Mouse (Mus musculus): ENCODE results near the gene Olfr1392. TPM values are rescaled to one million over a fixed set of nuclear protein-coding genes. Genes with fewer than 3 reads are reported as not detected.

Olfr1392 gene
- total and polyA plus RNA-seq, 2 experiments, result 0.09 TPM; not detected in 1

DNA sequence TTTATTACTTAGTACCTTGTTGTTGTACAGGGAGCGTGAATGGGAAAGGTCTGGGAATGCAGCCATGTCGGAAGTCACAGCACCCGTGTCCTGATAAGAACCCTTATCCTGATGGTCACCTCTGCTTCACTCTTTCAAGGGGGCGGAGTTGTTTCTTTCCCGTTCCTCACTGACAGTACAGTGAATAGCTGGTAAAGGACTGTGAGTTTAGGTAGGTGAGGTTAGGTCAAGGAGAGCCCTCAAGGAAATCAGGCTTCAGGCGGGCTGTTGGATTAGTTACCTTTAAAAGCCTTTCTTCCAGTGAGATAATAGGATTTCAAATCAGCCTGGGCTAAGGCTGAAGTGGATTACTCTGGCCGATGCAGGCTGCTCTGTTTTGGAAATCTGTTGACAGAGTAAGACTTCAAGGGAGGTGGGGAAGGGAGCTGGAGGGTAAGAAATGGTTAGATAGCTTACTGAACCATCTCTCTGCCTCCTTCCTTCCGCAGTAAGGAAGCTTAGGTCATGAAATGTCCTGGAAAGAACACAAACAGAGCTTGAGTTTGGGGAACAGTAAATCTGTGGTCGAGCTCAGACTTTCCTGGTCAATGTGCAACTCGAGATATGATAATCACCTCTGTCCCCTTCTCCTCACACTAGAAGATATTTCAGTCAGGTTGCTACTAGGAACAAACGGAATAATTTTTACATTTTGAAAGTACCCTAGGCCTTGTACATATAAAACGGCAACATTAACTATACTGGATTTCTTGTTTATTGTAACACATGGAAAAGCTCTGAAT is 39.3 kb upstream of the Olfr1392 start:
- peak; percentile 91 for DNase-seq (ENCODE audit: extremely low read depth, low read depth, low spot score)
- H3K4me1 ChIP-seq (ENCODE audit: control insufficient read depth, insufficient read depth, low read length), result peaks cover 32% of the 10 kb centered on the region
- H3K36me3 ChIP-seq (ENCODE audit: control insufficient read depth, insufficient read depth, low read length), result no peaks in the 10 kb centered on the region
- 7% methylated on average over 12 of the region's 12 CpGs for WGBS
- peak overlapping the region; percentile 59 for H3K4me3 ChIP-seq (ENCODE audit: insufficient read depth, low read depth, low read length)
- peak overlapping the region; percentile 67 for H3K9ac ChIP-seq (ENCODE audit: low read depth, low read length)
- TF ChIP-seq POLR2A (IDR thresholded peaks at IDR 0.05; ENCODE audit: extremely low read depth, insufficient read depth, low read length), result no peak
- no peak for TF ChIP-seq CTCF (IDR thresholded peaks at IDR 0.05; ENCODE audit: low read depth, low read length)
- peak overlapping the region; percentile 75 for H3K27ac ChIP-seq (replicated peaks; ENCODE audit: insufficient read depth, low read depth, low read length)
- peaks cover 28% of the 10 kb centered on the region; the same call in 1 of the 2 replicates for H3K79me2 ChIP-seq (ENCODE audit: control insufficient read depth, insufficient read depth, low read length)
- no peaks in the 10 kb centered on the region for H3K27me3 ChIP-seq (ENCODE audit: control insufficient read depth, insufficient read depth, low read length)

DNA sequence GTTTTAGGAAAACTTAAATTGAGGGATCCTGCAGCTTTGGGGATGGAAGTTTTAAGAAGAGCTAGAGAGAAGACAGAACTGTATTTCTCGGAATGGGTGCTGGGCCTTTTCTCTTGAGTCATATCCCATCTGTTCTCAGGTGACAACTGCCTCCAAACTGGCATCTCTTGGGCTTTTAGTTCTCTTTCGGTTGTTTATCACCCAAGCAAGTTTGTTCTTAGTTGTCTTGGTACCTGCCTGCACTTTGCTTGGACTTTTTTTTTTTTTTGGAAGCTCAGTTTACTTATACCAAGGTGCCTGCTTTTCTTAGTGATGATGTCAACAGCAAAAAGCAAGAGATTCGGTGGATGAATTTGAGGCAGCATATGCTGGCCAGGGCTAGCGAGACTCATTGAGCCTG is 38.6 kb upstream of the Olfr1392 start:
- no peak for DNase-seq (ENCODE audit: extremely low read depth, low read depth, low spot score)
- Histone ChIP-seq H3K4me1 (ENCODE audit: control insufficient read depth, insufficient read depth, low read length) (peaks cover 34% of the 10 kb centered on the region), H3K36me3 (ENCODE audit: control insufficient read depth, insufficient read depth, low read length) (peaks cover 2% of the 10 kb centered on the region; the same call in 1 of the 2 replicates), H3K4me3 (ENCODE audit: insufficient read depth, low read depth, low read length) (peak overlapping the region; percentile 38), H3K27ac (replicated peaks; ENCODE audit: insufficient read depth, low read depth, low read length) (peak overlapping the region; percentile 75), H3K79me2 (ENCODE audit: control insufficient read depth, insufficient read depth, low read length) (peaks cover 35% of the 10 kb centered on the region; the same call in 1 of the 2 replicates), H3K27me3 (ENCODE audit: control insufficient read depth, insufficient read depth, low read length) (no peaks in the 10 kb centered on the region), H3K9ac (ENCODE audit: low read depth, low read length) (peak overlapping the region; percentile 58)
- TF ChIP-seq CTCF (IDR thresholded peaks at IDR 0.05; ENCODE audit: low read depth, low read length) (no peak), POLR2A (IDR thresholded peaks at IDR 0.05; ENCODE audit: extremely low read depth, insufficient read depth, low read length) (no peak)
- WGBS, result 20% methylated on average over 4 of the region's 4 CpGs

DNA sequence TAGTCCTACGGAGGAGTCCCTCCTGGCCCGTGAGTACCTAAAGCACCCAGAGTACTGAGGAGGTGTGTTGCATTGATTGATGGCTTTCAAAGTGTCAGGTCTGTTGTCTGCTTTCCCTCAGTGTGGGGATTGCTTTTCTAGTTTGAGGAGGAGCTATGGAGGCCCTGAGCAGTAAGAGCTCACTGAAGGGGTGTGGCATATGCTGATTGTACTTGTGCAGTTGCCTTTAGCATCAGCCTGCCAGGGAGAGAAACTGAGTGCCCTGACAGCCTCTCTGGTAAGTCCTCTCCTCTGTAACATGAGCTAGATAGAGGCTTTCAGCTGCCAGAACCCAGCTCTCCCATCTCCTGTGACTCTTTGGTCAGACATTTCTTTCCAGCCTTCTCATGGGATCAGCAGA is 37.8 kb upstream of the Olfr1392 start:
- Histone ChIP-seq H3K9ac (ENCODE audit: low read depth, low read length) (peak overlapping the region; percentile 58), H3K4me3 (ENCODE audit: insufficient read depth, low read depth, low read length) (peak overlapping the region; percentile 29; the same call in 1 of the 2 replicates)

DNA sequence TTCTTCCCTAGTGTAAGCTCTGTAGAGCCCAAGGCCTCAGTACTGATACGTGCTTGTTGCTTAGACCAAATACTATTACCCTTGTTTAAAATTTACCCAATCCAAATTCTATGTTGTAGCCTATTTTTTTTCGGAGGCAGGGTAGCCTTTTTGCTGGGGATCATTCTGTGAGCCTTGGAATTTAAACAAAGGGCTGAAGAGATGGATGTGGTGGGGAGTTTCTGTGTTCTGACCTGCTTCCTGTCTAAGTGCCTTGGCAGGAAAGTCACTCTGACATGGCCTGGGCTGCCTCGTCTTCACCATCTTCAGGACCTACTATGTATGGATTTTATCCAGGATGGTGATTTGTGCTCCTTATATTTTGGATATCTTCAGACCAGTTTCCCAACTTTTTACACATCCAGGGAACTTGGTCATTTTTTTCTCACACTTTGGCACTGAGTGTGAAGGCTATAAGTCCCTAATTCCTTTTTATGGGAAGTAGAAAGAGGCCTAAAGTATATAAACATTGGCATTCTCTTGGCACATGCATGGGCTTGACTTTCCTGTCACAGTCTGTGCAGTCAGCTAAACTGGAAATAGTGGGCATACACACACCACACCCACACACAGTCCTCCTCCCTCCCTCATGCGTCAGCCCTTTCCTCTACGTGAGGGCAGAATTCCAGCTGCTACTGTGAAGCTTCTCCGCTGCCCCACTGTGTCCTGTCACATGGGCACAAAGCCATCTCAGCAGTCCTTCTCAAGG is 36.7 kb upstream of the Olfr1392 start:
- Histone ChIP-seq H3K27me3 (ENCODE audit: control insufficient read depth, insufficient read depth, low read length) (no peaks in the 10 kb centered on the region), H3K27ac (replicated peaks; ENCODE audit: insufficient read depth, low read depth, low read length) (peak overlapping the region; percentile 48), H3K4me1 (ENCODE audit: control insufficient read depth, insufficient read depth, low read length) (peaks cover 40% of the 10 kb centered on the region), H3K9ac (ENCODE audit: low read depth, low read length) (0 out of 2 replicates have a peak overlapping the region, but pooled peaks have one; percentile 1), H3K36me3 (ENCODE audit: control insufficient read depth, insufficient read depth, low read length) (peaks cover 2% of the 10 kb centered on the region; the same call in 1 of the 2 replicates), H3K79me2 (ENCODE audit: control insufficient read depth, insufficient read depth, low read length) (peaks cover 41% of the 10 kb centered on the region; the same call in 1 of the 2 replicates), H3K4me3 (ENCODE audit: insufficient read depth, low read depth, low read length) (no peak overlapping the region)
- WGBS, result 8% methylated on average over 6 of the region's 6 CpGs
- TF ChIP-seq POLR2A (IDR thresholded peaks at IDR 0.05; ENCODE audit: extremely low read depth, insufficient read depth, low read length) (no peak), CTCF (IDR thresholded peaks at IDR 0.05; ENCODE audit: low read depth, low read length) (no peak)
- DNase-seq (ENCODE audit: extremely low read depth, low read depth, low spot score), result peak; percentile 71

More for the DNA sequence above, 37.8 kb upstream of the Olfr1392 start:
- DNase-seq (ENCODE audit: extremely low read depth, low read depth, low spot score), result peak; percentile 66
- WGBS, result 9% methylated on average over 2 of the region's 2 CpGs
- H3K4me1 ChIP-seq (ENCODE audit: control insufficient read depth, insufficient read depth, low read length), result peaks cover 40% of the 10 kb centered on the region
- H3K27me3 ChIP-seq (ENCODE audit: control insufficient read depth, insufficient read depth, low read length), result no peaks in the 10 kb centered on the region
- H3K36me3 ChIP-seq (ENCODE audit: control insufficient read depth, insufficient read depth, low read length), result peaks cover 2% of the 10 kb centered on the region; the same call in 1 of the 2 replicates
- no peak for TF ChIP-seq POLR2A (IDR thresholded peaks at IDR 0.05; ENCODE audit: extremely low read depth, insufficient read depth, low read length)
- no peak for TF ChIP-seq CTCF (IDR thresholded peaks at IDR 0.05; ENCODE audit: low read depth, low read length)
- peaks cover 40% of the 10 kb centered on the region; the same call in 1 of the 2 replicates for H3K79me2 ChIP-seq (ENCODE audit: control insufficient read depth, insufficient read depth, low read length)
- H3K27ac ChIP-seq (replicated peaks; ENCODE audit: insufficient read depth, low read depth, low read length), result peak overlapping the region; percentile 75

DNA sequence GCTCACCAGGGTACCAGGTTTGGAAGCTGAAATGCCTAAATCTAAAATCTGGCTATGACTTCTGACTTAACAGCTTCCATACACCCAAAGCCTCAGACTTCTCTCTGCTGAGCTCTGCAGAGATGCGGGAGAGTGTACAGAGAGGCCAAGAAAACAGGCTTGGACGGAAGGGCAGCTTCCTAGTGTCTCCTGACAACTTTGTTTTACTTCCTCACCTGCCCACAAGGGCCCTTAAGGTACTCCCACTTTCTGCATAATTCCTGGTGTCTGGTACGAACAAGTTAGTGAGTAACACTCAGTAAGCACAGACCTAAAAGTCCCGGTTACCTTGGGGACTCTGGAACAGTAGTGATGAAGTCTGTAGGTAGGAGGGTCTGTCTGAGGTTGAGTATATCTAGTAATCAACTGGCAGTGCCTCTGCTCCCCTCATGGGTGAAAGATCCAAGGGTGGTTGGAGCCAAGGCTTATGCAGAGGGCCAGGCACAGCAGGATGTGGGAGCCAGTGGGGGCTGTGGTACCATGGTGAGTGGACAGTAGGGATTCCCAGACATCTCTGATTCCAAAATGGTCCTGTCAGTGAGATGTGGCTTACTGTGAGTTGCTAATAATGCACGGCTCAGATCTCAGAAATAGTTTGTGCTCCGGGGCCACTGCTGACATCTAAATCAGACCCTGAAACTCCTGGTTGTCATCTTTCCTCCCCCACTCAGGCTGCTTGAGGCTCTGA is 35.9 kb upstream of the Olfr1392 start:
- Histone ChIP-seq H3K36me3 (ENCODE audit: control insufficient read depth, insufficient read depth, low read length) (peaks cover 4% of the 10 kb centered on the region), H3K4me3 (ENCODE audit: insufficient read depth, low read depth, low read length) (no peak overlapping the region), H3K27me3 (ENCODE audit: control insufficient read depth, insufficient read depth, low read length) (no peaks in the 10 kb centered on the region), H3K9ac (ENCODE audit: low read depth, low read length) (no peak overlapping the region), H3K79me2 (ENCODE audit: control insufficient read depth, insufficient read depth, low read length) (peaks cover 48% of the 10 kb centered on the region), H3K27ac (replicated peaks; ENCODE audit: insufficient read depth, low read depth, low read length) (peak overlapping the region; percentile 48), H3K4me1 (ENCODE audit: control insufficient read depth, insufficient read depth, low read length) (peaks cover 40% of the 10 kb centered on the region)
- DNase-seq (ENCODE audit: extremely low read depth, low read depth, low spot score), result no peak
- TF ChIP-seq POLR2A (IDR thresholded peaks at IDR 0.05; ENCODE audit: extremely low read depth, insufficient read depth, low read length) (no peak), CTCF (IDR thresholded peaks at IDR 0.05; ENCODE audit: low read depth, low read length) (no peak)
- WGBS, result 23% methylated on average over 6 of the region's 6 CpGs
